22 mouse cellular contexts compared by ENCODE assay signal in the genomic region with DNA sequence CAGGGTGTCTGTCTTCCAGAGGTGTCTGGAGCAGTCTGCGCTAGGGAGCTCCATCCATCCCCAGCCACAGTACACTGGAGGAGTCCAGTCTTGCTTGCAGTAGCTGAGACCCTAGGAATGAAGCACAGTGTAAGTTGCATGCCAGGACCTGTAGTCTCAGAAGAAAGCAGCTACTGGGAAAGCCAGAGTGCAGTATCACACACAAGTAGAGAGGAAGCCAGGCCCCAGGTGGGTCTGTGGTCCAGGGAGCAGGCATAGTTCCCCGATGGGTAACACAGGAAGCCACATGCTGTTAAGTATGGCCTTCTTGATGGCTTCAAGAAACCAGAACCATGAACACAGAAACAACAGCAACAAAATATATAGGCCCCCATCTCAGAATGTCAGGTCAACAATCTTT. TPM values are rescaled to one million over a fixed set of nuclear protein-coding genes. Genes with fewer than 3 reads are reported as not detected.
A peak's percentile ranks its signal among the peaks of the same experiment; 100 is the strongest.
DNase-seq lines count a peak whose midpoint lies in the region; ATAC-seq lines count a peak whose summit lies in the region.
"Had no signal": no experiment of that assay in that cellular context is flagged by ENCODE, and none has a peak within 500 bp of the region (broad histone marks: within the 10 kb centered on the region; RNA-seq: fewer than 3 reads in every experiment).

No protein-coding gene starts in this region.

- DNase-seq in heart, adult 11 months = peak; percentile 78
- DNase-seq in urinary bladder, adult 2 months (ENCODE audit: low spot score) = peak; percentile 9
- no peak for DNase-seq in urinary bladder, postnatal 10 days (ENCODE audit: low spot score)
- DNase-seq in thymus, postnatal 36 days = no peak
- DNase-seq: adrenal gland, postnatal 10 days; adrenal gland, postnatal 36 days; cerebellum, adult 18-20 months; cerebellum, adult 9-10 months; cerebellum, postnatal 14 days; gastrocnemius, postnatal 10 days; gastrocnemius, postnatal 36 days had no signal

- no peaks in the 10 kb centered on the region for H3K36me3 ChIP-seq in heart, embryonic 12.5 days
- no peaks in the 10 kb centered on the region for H3K36me3 ChIP-seq in limb, embryonic 12.5 days
- H3K36me3 ChIP-seq: embryonic facial prominence, embryonic 13.5 days; forebrain, embryonic 10.5 days; hindbrain, embryonic 12.5 days; hindbrain, embryonic 15.5 days had no signal

- 86% methylated on average over 2 of the region's 2 CpGs for WGBS in heart, embryonic 12.5 days
- 65% methylated on average over 2 of the region's 2 CpGs for WGBS in limb, embryonic 12.5 days

- H3K9me3 ChIP-seq in heart, embryonic 12.5 days (replicated peaks) = no peaks in the 10 kb centered on the region
- no peaks in the 10 kb centered on the region for H3K9me3 ChIP-seq in limb, embryonic 12.5 days
- H3K9me3 ChIP-seq: embryonic facial prominence, embryonic 13.5 days; forebrain, embryonic 10.5 days; forebrain, embryonic 13.5 days; hindbrain, embryonic 12.5 days; hindbrain, embryonic 15.5 days had no signal

- H3K4me3 ChIP-seq in heart, embryonic 12.5 days = no peak overlapping the region
- H3K4me3 ChIP-seq in limb, embryonic 12.5 days (replicated peaks) = no peak overlapping the region
- H3K4me3 ChIP-seq: embryonic facial prominence, embryonic 13.5 days; forebrain, embryonic 10.5 days; forebrain, embryonic 13.5 days; hindbrain, embryonic 12.5 days; hindbrain, embryonic 15.5 days had no signal

- no peak overlapping the region for H3K27ac ChIP-seq in heart, embryonic 12.5 days (ENCODE audit: poor library complexity, severe bottlenecking)
- peak overlapping the region; percentile 35; the same call in 1 of the 2 replicates for H3K27ac ChIP-seq in limb, embryonic 12.5 days
- H3K27ac ChIP-seq: embryonic facial prominence, embryonic 13.5 days; forebrain, embryonic 13.5 days; hindbrain, embryonic 12.5 days; hindbrain, embryonic 15.5 days had no signal

- no peak overlapping the region for H3K9ac ChIP-seq in heart, embryonic 12.5 days
- no peak overlapping the region for H3K9ac ChIP-seq in limb, embryonic 12.5 days (replicated peaks)
- H3K9ac ChIP-seq: embryonic facial prominence, embryonic 13.5 days; forebrain, embryonic 13.5 days; hindbrain, embryonic 12.5 days; hindbrain, embryonic 15.5 days had no signal

- H3K4me1 ChIP-seq in heart, embryonic 12.5 days (replicated peaks) = no peaks in the 10 kb centered on the region
- H3K4me1 ChIP-seq in limb, embryonic 12.5 days (replicated peaks) = peaks cover 15% of the 10 kb centered on the region
- H3K4me1 ChIP-seq: forebrain, embryonic 13.5 days; hindbrain, embryonic 15.5 days had no signal

- ATAC-seq in heart, embryonic 12.5 days (ENCODE audit: insufficient number of reproducible peaks, low FRiP score) = no peak
- no peak for ATAC-seq in limb, embryonic 12.5 days (ENCODE audit: insufficient number of reproducible peaks, insufficient read depth, low FRiP score, low TSS enrichment, low read depth)
- ATAC-seq: forebrain, embryonic 13.5 days; forebrain, embryonic 16.5 days; Patski had no signal

- H3K27me3 ChIP-seq in heart, embryonic 12.5 days (replicated peaks) = 0 out of 2 replicates have a peak, but pooled peaks cover 3% of the 10 kb centered on the region
- 0 out of 2 replicates have a peak, but pooled peaks cover 3% of the 10 kb centered on the region for H3K27me3 ChIP-seq in limb, embryonic 12.5 days
- H3K27me3 ChIP-seq: embryonic facial prominence, embryonic 13.5 days; forebrain, embryonic 13.5 days; hindbrain, embryonic 12.5 days; hindbrain, embryonic 15.5 days had no signal

- no peak overlapping the region for H3K4me2 ChIP-seq in heart, embryonic 12.5 days
- no peak overlapping the region for H3K4me2 ChIP-seq in limb, embryonic 12.5 days
- H3K4me2 ChIP-seq: embryonic facial prominence, embryonic 13.5 days; forebrain, embryonic 13.5 days; hindbrain, embryonic 12.5 days; hindbrain, embryonic 15.5 days had no signal

RNA-seq across cellular contexts. Expression of a gene that starts 41.0 kb away (rescaled TPM):
- 6.5 and 7.7 TPM in 2 replicates for polyA plus RNA-seq in heart, embryonic 12.5 days (2016; fragmentation: Nextera tagmentation; extraction: Ambion mirVana)
- polyA plus RNA-seq in urinary bladder, adult 2 months (2012; rRNA removed) = 0.07 and 0.11 TPM in 2 replicates
- polyA plus RNA-seq in limb, embryonic 12.5 days (2016; fragmentation: Nextera tagmentation; extraction: Ambion mirVana) = 9.2 and 10.3 TPM in 2 replicates

RNA-seq across cellular contexts. Expression of a gene that starts 57.8 kb away (rescaled TPM):
- polyA plus RNA-seq in heart, embryonic 12.5 days (2016; fragmentation: Nextera tagmentation; extraction: Ambion mirVana) = 0.22 TPM in 1 of 2 replicates, not detected in the other
- polyA plus RNA-seq in urinary bladder, adult 2 months (2012; rRNA removed) = not detected in 2 replicates
- 0.16 TPM in 1 of 2 replicates, not detected in the other for polyA plus RNA-seq in limb, embryonic 12.5 days (2016; fragmentation: Nextera tagmentation; extraction: Ambion mirVana)
- polyA plus RNA-seq: embryonic facial prominence, embryonic 13.5 days; forebrain, embryonic 13.5 days; forebrain, embryonic 16.5 days; heart, embryonic 14.5 days; heart, postnatal 0 days; hindbrain, embryonic 12.5 days; Patski had no signal

Comparison
In these comparisons a context has a peak if more than half of its experiments do, and no peak if none do; other contexts are left out.
1. DNase-seq: peak in heart, adult 11 months (single experiment) and urinary bladder, adult 2 months (single experiment); none in urinary bladder, postnatal 10 days (single experiment) and thymus, postnatal 36 days (0 of 2).